Mouse (Mus musculus) embryonic fibroblast, embryonic 13.5 days (primary cell): ENCODE measurements around the gene Anln.

Experiments
- CTCF ChIP-seq: IDR thresholded peaks from 2 replicates; pipeline ENCODE4 v1.5.1; 2011; ENCODE audit warnings: mild to moderate bottlenecking, control low read depth, low read length, moderate library complexity, borderline replicate concordance; ENCODE audit not compliant: insufficient read depth
- POLR2A ChIP-seq: IDR thresholded peaks from 2 replicates; pipeline ENCODE4 v1.6.1; 2011; ENCODE audit warnings: low read depth, mild to moderate bottlenecking, control low read depth, low read length, moderate library complexity

- TF ChIP-seq CTCF: no peak
- no peak for TF ChIP-seq POLR2A
Observed at GRCm38 (mm10) chr9:22390390-22390789, 1.4 kb upstream of the Anln start.
